Mouse (Mus musculus) midbrain, embryonic 11.5 days (tissue): ENCODE data around the gene Kctd21. TPM values are rescaled to one million over a fixed set of nuclear protein-coding genes. Genes with fewer than 3 reads are reported as not detected.

ENCODE experiments used
- ATAC-seq: fragments of 200-750 bp; cut with Nextera tagmentation; 2 replicates; pipeline ENCODE4 v1.8.0; 2017; ENCODE audit warnings: moderate TSS enrichment, moderate library complexity; ENCODE audit not compliant: low FRiP score
- DNase-seq: peaks from one replicate; pipeline ENCODE4 v3.0.0; 2015; ENCODE audit warnings: low spot score; ENCODE audit errors: missing footprints
- H3K27ac ChIP-seq: fragments of 300-500 bp; sonication (generic); 2 replicates; pipeline ENCODE4 v1.5.1; 2014; ENCODE audit warnings: low read depth, low read length
- H3K27me3 ChIP-seq: fragments of 300-500 bp; sonication (generic); 2 replicates; pipeline ENCODE4 v1.6.1; 2014; ENCODE audit warnings: mild to moderate bottlenecking, low read length, moderate library complexity, mixed read lengths; ENCODE audit not compliant: control insufficient read depth, insufficient read depth
- H3K36me3 ChIP-seq: fragments of 300-500 bp; sonication (generic); 2 replicates; pipeline ENCODE4 v1.6.1; 2014; ENCODE audit warnings: mild to moderate bottlenecking, low read length, moderate library complexity, mixed read lengths; ENCODE audit not compliant: control insufficient read depth, insufficient read depth
- H3K4me1 ChIP-seq: fragments of 300-500 bp; sonication (generic); 2 replicates; pipeline ENCODE4 v1.6.1; 2014; ENCODE audit warnings: low read length; ENCODE audit not compliant: control insufficient read depth, insufficient read depth
- H3K4me2 ChIP-seq: fragments of 300-500 bp; sonication (generic); 2 replicates; pipeline ENCODE4 v1.6.1; 2014; ENCODE audit warnings: mild to moderate bottlenecking, moderate library complexity
- H3K4me3 ChIP-seq: fragments of 300-500 bp; sonication (generic); 2 replicates; pipeline ENCODE4 v1.5.1; 2014; ENCODE audit warnings: low read depth, low read length
- H3K9ac ChIP-seq: fragments of 300-500 bp; sonication (generic); 2 replicates; pipeline ENCODE4 v1.6.1; 2014; ENCODE audit warnings: low read length
- H3K9me3 ChIP-seq: fragments of 300-500 bp; sonication (generic); 2 replicates; pipeline ENCODE4 v1.6.1; 2016; ENCODE audit warnings: low read length; ENCODE audit not compliant: control insufficient read depth
- WGBS: fragments of 180-500 bp; shearing (Covaris S2); extraction: QIAGEN DNeasy Blood & Tissue Kit; methylation state at CpG from one replicate; pipeline ENCODE4 v1.1.7; 2014; 5-methylcytosine and 5-hydroxymethylcytosine counted together
- polyA plus RNA-seq: library from polyadenylated mRNA; unstranded; fragments of >200 nt; fragmentation: Nextera tagmentation; extraction: Ambion mirVana; gene quantifications from 2 replicates; pipeline ENCODE4 v1.2.1, GENCODE M21; 2014

Kctd21 gene
- polyA plus RNA-seq, 1 experiment from 2014 or later = 5.8 TPM

GRCm38 (mm10) chr7:97398943-97399342, 66.8 kb downstream of the Kctd21 start:
- H3K27ac ChIP-seq = no peak overlapping the region
- WGBS = 89% methylated on average over 6 of the region's 6 CpGs
- no peak overlapping the region for H3K9ac ChIP-seq
- H3K9me3 ChIP-seq = no peaks in the 10 kb centered on the region
- DNase-seq = no peak
- no peaks in the 10 kb centered on the region for H3K36me3 ChIP-seq
- peaks cover 11% of the 10 kb centered on the region for H3K4me1 ChIP-seq
- H3K27me3 ChIP-seq = no peaks in the 10 kb centered on the region
- no peak overlapping the region for H3K4me2 ChIP-seq
- H3K4me3 ChIP-seq = no peak overlapping the region
- ATAC-seq = no peak

Other genes starting within 250 kb of the Kctd21 start
- 2.5 and 2.9 TPM in 2 replicates for gene Usp35, start 307 bp upstream of the Kctd21 start, polyA plus RNA-seq
- gene Alg8, start 39.3 kb downstream of the Kctd21 start, polyA plus RNA-seq = 37.1 and 38.1 TPM in 2 replicates
- gene Ndufc2, start 67.7 kb downstream of the Kctd21 start, polyA plus RNA-seq = 371 and 375 TPM in 2 replicates
- 0.12 TPM in 1 of 2 replicates, not detected in the other for gene Thrsp, start 85.4 kb downstream of the Kctd21 start, polyA plus RNA-seq
- 0.28 and 0.37 TPM in 2 replicates for gene Kctd14, start 119.0 kb downstream of the Kctd21 start, polyA plus RNA-seq
- 61.4 and 62.6 TPM in 2 replicates for gene Ints4, start 148.6 kb downstream of the Kctd21 start, polyA plus RNA-seq
- gene Aamdc, start 247.2 kb downstream of the Kctd21 start, polyA plus RNA-seq = 33.5 and 35.5 TPM in 2 replicates
- 25.5 and 27.4 TPM in 2 replicates for gene Rsf1, start 247.6 kb downstream of the Kctd21 start, polyA plus RNA-seq